Mouse (Mus musculus): ENCODE data around the gene Ick. TPM values are rescaled to one million over a fixed set of nuclear protein-coding genes. Genes with fewer than 3 reads are reported as not detected.
"Not testable (repeated sequence)": the region's sequence is repeated elsewhere in the genome, so short reads cannot be mapped to it uniquely, and the experiment has no call there.

Gene Ick
- polyA plus RNA-seq, 1 experiment from 2014 or later: 31.8 TPM

- H3K9ac ChIP-seq (ENCODE audit: low read depth, low read length); H3K4me2 ChIP-seq (ENCODE audit: low read length); ATAC-seq; H3K27me3 ChIP-seq (replicated peaks; ENCODE audit: control insufficient read depth, insufficient read depth, low read length); H3K27ac ChIP-seq (ENCODE audit: low read depth, low read length); H3K4me1 ChIP-seq (ENCODE audit: control insufficient read depth, insufficient read depth, low read depth, low read length); H3K9me3 ChIP-seq (ENCODE audit: control insufficient read depth, low read length); H3K4me3 ChIP-seq (ENCODE audit: low read length): not testable (repeated sequence)
- WGBS: 87% methylated on average over 2 of the region's 2 CpGs
- peaks cover 26% of the 10 kb centered on the region for H3K36me3 ChIP-seq (ENCODE audit: control insufficient read depth, insufficient read depth, low read length)
These were observed 40.8 kb downstream of the Ick start for GRCm38 (mm10) chr9:78149770-78150169.

GRCm38 (mm10) chr9:78154211-78154977 is 45.4 kb downstream of the Ick start:
- Histone ChIP-seq H3K9me3 (ENCODE audit: control insufficient read depth, low read length) (no peaks in the 10 kb centered on the region), H3K9ac (ENCODE audit: low read depth, low read length) (no peak overlapping the region), H3K4me2 (ENCODE audit: low read length) (no peak overlapping the region), H3K27ac (ENCODE audit: low read depth, low read length) (no peak overlapping the region), H3K27me3 (replicated peaks; ENCODE audit: control insufficient read depth, insufficient read depth, low read length) (no peaks in the 10 kb centered on the region), H3K4me1 (ENCODE audit: control insufficient read depth, insufficient read depth, low read depth, low read length) (no peaks in the 10 kb centered on the region), H3K36me3 (ENCODE audit: control insufficient read depth, insufficient read depth, low read length) (peaks cover 36% of the 10 kb centered on the region), H3K4me3 (ENCODE audit: low read length) (no peak overlapping the region)
- no peak for ATAC-seq
- 84% methylated on average over 11 of the region's 11 CpGs for WGBS

GRCm38 (mm10) chr9:78157221-78157620 is 48.2 kb downstream of the Ick start:
- H3K36me3 ChIP-seq (ENCODE audit: control insufficient read depth, insufficient read depth, low read length): peaks cover 52% of the 10 kb centered on the region
- no peak for ATAC-seq
- H3K9me3 ChIP-seq (ENCODE audit: control insufficient read depth, low read length): no peaks in the 10 kb centered on the region
- H3K4me3 ChIP-seq (ENCODE audit: low read length): no peak overlapping the region
- no peaks in the 10 kb centered on the region for H3K27me3 ChIP-seq (replicated peaks; ENCODE audit: control insufficient read depth, insufficient read depth, low read length)
- H3K4me2 ChIP-seq (ENCODE audit: low read length): no peak overlapping the region
- 90% methylated on average over 1 of the region's 1 CpGs for WGBS
- H3K27ac ChIP-seq (ENCODE audit: low read depth, low read length): no peak overlapping the region
- no peaks in the 10 kb centered on the region for H3K4me1 ChIP-seq (ENCODE audit: control insufficient read depth, insufficient read depth, low read depth, low read length)
- H3K9ac ChIP-seq (ENCODE audit: low read depth, low read length): no peak overlapping the region

GRCm38 (mm10) chr9:78163291-78163690 is 54.3 kb downstream of the Ick start:
- WGBS: 83% methylated on average over 10 of the region's 10 CpGs
- no peak for ATAC-seq

GRCm38 (mm10) chr9:78164741-78165140 is 55.7 kb downstream of the Ick start:
- no peaks in the 10 kb centered on the region for H3K27me3 ChIP-seq (replicated peaks; ENCODE audit: control insufficient read depth, insufficient read depth, low read length)
- H3K4me1 ChIP-seq (ENCODE audit: control insufficient read depth, insufficient read depth, low read depth, low read length): no peaks in the 10 kb centered on the region
- H3K4me2 ChIP-seq (ENCODE audit: low read length): no peak overlapping the region
- no peaks in the 10 kb centered on the region for H3K9me3 ChIP-seq (ENCODE audit: control insufficient read depth, low read length)
- 89% methylated on average over 3 of the region's 3 CpGs for WGBS
- H3K4me3 ChIP-seq (ENCODE audit: low read length): no peak overlapping the region
- H3K36me3 ChIP-seq (ENCODE audit: control insufficient read depth, insufficient read depth, low read length): peaks cover 56% of the 10 kb centered on the region
- no peak overlapping the region for H3K27ac ChIP-seq (ENCODE audit: low read depth, low read length)
- H3K9ac ChIP-seq (ENCODE audit: low read depth, low read length): no peak overlapping the region
- no peak for ATAC-seq

More at GRCm38 (mm10) chr9:78163291-78163690, 54.3 kb downstream of the Ick start:
- H3K4me2 ChIP-seq (ENCODE audit: low read length): no peak overlapping the region
- H3K27ac ChIP-seq (ENCODE audit: low read depth, low read length): no peak overlapping the region
- no peaks in the 10 kb centered on the region for H3K9me3 ChIP-seq (ENCODE audit: control insufficient read depth, low read length)
- H3K4me3 ChIP-seq (ENCODE audit: low read length): no peak overlapping the region
- H3K9ac ChIP-seq (ENCODE audit: low read depth, low read length): no peak overlapping the region
- H3K4me1 ChIP-seq (ENCODE audit: control insufficient read depth, insufficient read depth, low read depth, low read length): no peaks in the 10 kb centered on the region
- H3K36me3 ChIP-seq (ENCODE audit: control insufficient read depth, insufficient read depth, low read length): peaks cover 54% of the 10 kb centered on the region
- H3K27me3 ChIP-seq (replicated peaks; ENCODE audit: control insufficient read depth, insufficient read depth, low read length): no peaks in the 10 kb centered on the region

GRCm38 (mm10) chr9:78165454-78165853 is 56.5 kb downstream of the Ick start:
- Histone ChIP-seq H3K9me3 (ENCODE audit: control insufficient read depth, low read length) (no peaks in the 10 kb centered on the region), H3K4me2 (ENCODE audit: low read length) (no peak overlapping the region), H3K4me1 (ENCODE audit: control insufficient read depth, insufficient read depth, low read depth, low read length) (no peaks in the 10 kb centered on the region), H3K27ac (ENCODE audit: low read depth, low read length) (no peak overlapping the region), H3K27me3 (replicated peaks; ENCODE audit: control insufficient read depth, insufficient read depth, low read length) (no peaks in the 10 kb centered on the region), H3K4me3 (ENCODE audit: low read length) (no peak overlapping the region), H3K36me3 (ENCODE audit: control insufficient read depth, insufficient read depth, low read length) (peaks cover 51% of the 10 kb centered on the region), H3K9ac (ENCODE audit: low read depth, low read length) (no peak overlapping the region)
- 93% methylated on average over 6 of the region's 6 CpGs for WGBS
- no peak for ATAC-seq

- peaks cover 38% of the 10 kb centered on the region for H3K36me3 ChIP-seq (ENCODE audit: control insufficient read depth, insufficient read depth, low read length)
- H3K4me2 ChIP-seq (ENCODE audit: low read length): no peak overlapping the region
- H3K9ac ChIP-seq (ENCODE audit: low read depth, low read length): no peak overlapping the region
- H3K4me3 ChIP-seq (ENCODE audit: low read length): no peak overlapping the region
- no peak for ATAC-seq
- no peak overlapping the region for H3K27ac ChIP-seq (ENCODE audit: low read depth, low read length)
- H3K4me1 ChIP-seq (ENCODE audit: control insufficient read depth, insufficient read depth, low read depth, low read length): no peaks in the 10 kb centered on the region
- H3K27me3 ChIP-seq (replicated peaks; ENCODE audit: control insufficient read depth, insufficient read depth, low read length): no peaks in the 10 kb centered on the region
- 83% methylated on average over 19 of the region's 19 CpGs for WGBS
- no peaks in the 10 kb centered on the region for H3K9me3 ChIP-seq (ENCODE audit: control insufficient read depth, low read length)
These were observed 57.9 kb downstream of the Ick start for GRCm38 (mm10) chr9:78166694-78167452.

GRCm38 (mm10) chr9:78167453-78167969 is 58.5 kb downstream of the Ick start:
- Histone ChIP-seq H3K4me3 (ENCODE audit: low read length) (no peak overlapping the region), H3K9me3 (ENCODE audit: control insufficient read depth, low read length) (no peaks in the 10 kb centered on the region), H3K27me3 (replicated peaks; ENCODE audit: control insufficient read depth, insufficient read depth, low read length) (no peaks in the 10 kb centered on the region), H3K4me2 (ENCODE audit: low read length) (no peak overlapping the region), H3K4me1 (ENCODE audit: control insufficient read depth, insufficient read depth, low read depth, low read length) (no peaks in the 10 kb centered on the region), H3K9ac (ENCODE audit: low read depth, low read length) (no peak overlapping the region), H3K27ac (ENCODE audit: low read depth, low read length) (no peak overlapping the region), H3K36me3 (ENCODE audit: control insufficient read depth, insufficient read depth, low read length) (peaks cover 35% of the 10 kb centered on the region)
- ATAC-seq: no peak
- 88% methylated on average over 19 of the region's 19 CpGs for WGBS

- 0 out of 2 replicates have a peak, but pooled peaks have one; percentile 16 for ATAC-seq
These were observed 59.9 kb downstream of the Ick start for GRCm38 (mm10) chr9:78168864-78169263.

More at GRCm38 (mm10) chr9:78168864-78169263, 59.9 kb downstream of the Ick start:
- H3K27me3 ChIP-seq (replicated peaks; ENCODE audit: control insufficient read depth, insufficient read depth, low read length): no peaks in the 10 kb centered on the region
- peaks cover 32% of the 10 kb centered on the region for H3K36me3 ChIP-seq (ENCODE audit: control insufficient read depth, insufficient read depth, low read length)
- H3K9ac ChIP-seq (ENCODE audit: low read depth, low read length): no peak overlapping the region
- no peaks in the 10 kb centered on the region for H3K4me1 ChIP-seq (ENCODE audit: control insufficient read depth, insufficient read depth, low read depth, low read length)
- no peak overlapping the region for H3K4me3 ChIP-seq (ENCODE audit: low read length)
- 96% methylated on average over 6 of the region's 6 CpGs for WGBS
- H3K27ac ChIP-seq (ENCODE audit: low read depth, low read length): no peak overlapping the region
- no peak overlapping the region for H3K4me2 ChIP-seq (ENCODE audit: low read length)
- no peaks in the 10 kb centered on the region for H3K9me3 ChIP-seq (ENCODE audit: control insufficient read depth, low read length)

All from hindbrain, embryonic 16.5 days (tissue).